Comparison of ENCODE assay signal across 13 mouse cellular contexts in the genomic region with DNA sequence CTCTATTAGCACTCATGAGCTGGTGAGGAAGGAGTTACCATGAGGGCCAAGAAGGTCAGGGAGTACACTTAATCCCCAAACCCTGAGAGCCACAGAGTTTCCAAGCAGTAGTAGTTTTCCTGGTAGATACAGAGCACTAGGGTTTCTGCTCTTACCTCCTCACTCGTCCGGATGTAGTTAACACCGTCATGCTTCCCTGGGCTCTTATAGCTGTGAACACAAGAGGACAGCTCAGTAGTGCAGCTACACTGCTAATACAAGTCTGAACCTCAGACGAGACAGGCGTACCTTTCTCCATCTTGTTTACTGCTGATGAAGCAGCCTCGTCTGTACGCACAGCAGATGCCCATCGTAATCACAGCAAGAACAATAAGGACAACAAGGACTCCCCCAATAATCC. TPM values are rescaled to one million over a fixed set of nuclear protein-coding genes. Genes with fewer than 3 reads are reported as not detected.
"Had no signal": no experiment of that assay in that cellular context is flagged by ENCODE, and none has a peak within 500 bp of the region (broad histone marks: within the 10 kb centered on the region; RNA-seq: fewer than 3 reads in every experiment).

No protein-coding gene starts in this region.

- DNase-seq: lung, adult 2 months; right cerebral cortex, adult 18-20 months; right cerebral cortex, postnatal 25 days; thymus, postnatal 36 days had no signal

- H3K27ac ChIP-seq: liver, embryonic 15.5 days; midbrain, embryonic 12.5 days; neural tube, embryonic 15.5 days had no signal

- H3K4me2 ChIP-seq: liver, embryonic 11.5 days; liver, embryonic 15.5 days; midbrain, embryonic 12.5 days; neural tube, embryonic 15.5 days had no signal

- H3K9ac ChIP-seq: liver, embryonic 15.5 days; midbrain, embryonic 12.5 days; neural tube, embryonic 15.5 days had no signal

- H3K27me3 ChIP-seq: liver, embryonic 15.5 days; midbrain, embryonic 12.5 days; neural tube, embryonic 15.5 days had no signal

- H3K4me3 ChIP-seq: left cerebral cortex, adult 2 months; limb, embryonic 10.5 days; liver, embryonic 15.5 days; midbrain, embryonic 12.5 days; myocyte; neural tube, embryonic 15.5 days had no signal

- H3K9me3 ChIP-seq: limb, embryonic 10.5 days; liver, embryonic 15.5 days; midbrain, embryonic 12.5 days; neural tube, embryonic 15.5 days had no signal

- H3K4me1 ChIP-seq: liver, embryonic 15.5 days; midbrain, embryonic 12.5 days; neural tube, embryonic 15.5 days had no signal

- ATAC-seq: intestine, postnatal 0 days had no signal

RNA-seq across cellular contexts. Expression of gene Jam3, which starts 56.7 kb away (rescaled TPM):
- total RNA-seq: megakaryocyte-erythroid progenitor cell, adult 5-6 weeks had no signal
